Mouse (Mus musculus) ovary, adult 2 months (tissue): ENCODE data around the gene Rhbg. TPM values are rescaled to one million over a fixed set of nuclear protein-coding genes. Genes with fewer than 3 reads are reported as not detected.

Experiments used
- polyA plus RNA-seq: library from polyadenylated mRNA; depleted of rRNA; stranded (reverse); fragments of >200 nt; gene quantifications from 2 replicates; pipeline ENCODE4 v1.2.3, GENCODE M21; 2012; rRNA removed

Gene Rhbg
- polyA plus RNA-seq = 2.0 TPM in 2 replicates

DNA sequence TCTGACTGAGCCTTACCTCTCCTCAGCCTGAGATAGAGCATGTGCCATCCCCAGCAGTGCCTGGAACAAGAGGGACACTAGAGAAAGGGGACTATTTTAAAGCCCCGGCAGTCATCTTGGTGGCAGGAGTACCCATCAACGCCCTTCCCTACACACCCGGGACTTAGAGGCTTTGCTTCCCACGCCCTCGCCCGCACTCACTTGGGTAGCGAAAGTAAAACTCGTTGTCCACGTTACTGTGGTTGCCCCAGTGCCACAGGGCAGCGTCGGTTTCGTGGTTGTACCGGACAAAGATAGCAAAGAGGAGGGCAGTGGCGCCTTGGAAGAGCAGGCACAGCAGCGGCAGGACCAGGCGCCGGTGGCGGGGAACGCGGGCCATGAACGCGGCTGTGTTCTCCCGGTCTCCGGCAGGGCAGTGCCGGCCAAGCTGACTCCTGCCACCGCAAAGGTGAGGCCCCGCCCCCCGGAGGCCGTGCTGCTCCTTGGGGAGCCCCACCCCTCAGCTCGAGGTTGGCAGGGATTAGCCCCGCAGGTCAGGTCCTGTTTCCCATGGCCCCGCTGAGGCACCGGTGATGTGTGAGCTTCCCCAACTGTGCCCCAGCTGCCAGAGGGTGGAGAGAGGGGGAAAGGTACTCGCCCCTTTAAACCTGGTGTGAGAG, at the start of gene Rhbg:
TSS of gene Rhbg (minus strand) at position 442 of the 659 bp plus-strand sequence.

DNA sequence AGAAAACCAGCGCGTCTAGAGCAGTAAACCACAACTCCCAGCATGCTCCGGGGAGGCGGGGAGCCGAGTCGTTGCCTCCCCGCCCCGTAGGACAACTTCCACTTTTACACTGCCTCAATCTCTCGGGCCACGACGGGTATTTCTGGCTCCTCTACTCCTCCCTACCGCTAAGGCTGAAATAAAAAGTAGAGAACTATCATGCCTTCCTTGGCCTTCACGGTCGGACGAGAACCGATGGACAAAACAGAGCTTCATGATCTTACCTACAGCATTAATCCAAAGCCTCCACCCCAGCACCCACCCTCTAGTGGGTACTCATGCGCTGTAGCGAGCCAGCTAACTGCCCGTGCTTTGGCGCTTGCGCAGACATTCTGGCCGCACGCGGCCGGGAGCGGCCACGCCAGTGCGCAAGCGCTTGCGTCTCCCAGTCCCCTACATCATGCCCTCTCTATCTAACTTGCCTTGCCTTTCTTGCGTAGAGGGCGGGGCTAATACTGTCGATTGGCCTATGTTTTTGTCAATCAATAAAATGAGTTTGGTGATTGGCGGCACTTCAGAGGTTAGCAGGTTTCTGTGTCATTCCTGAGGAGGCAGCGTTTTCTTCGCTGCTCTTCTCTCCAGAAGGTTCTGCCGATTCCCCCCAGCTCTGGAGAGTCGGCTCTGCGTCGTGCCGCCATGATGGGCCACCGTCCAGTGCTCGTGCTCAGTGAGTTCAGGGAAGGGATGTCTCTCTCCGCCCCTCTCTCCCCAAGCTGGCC, 42.2 kb upstream of the Rhbg start, which contains the start of the genes Tsacc and Cct3:
TSS of gene Tsacc (minus strand) at position 439 of the 758 bp plus-strand sequence.
TSS of gene Cct3 (plus strand) at position 556 of the 758 bp plus-strand sequence.

DNA sequence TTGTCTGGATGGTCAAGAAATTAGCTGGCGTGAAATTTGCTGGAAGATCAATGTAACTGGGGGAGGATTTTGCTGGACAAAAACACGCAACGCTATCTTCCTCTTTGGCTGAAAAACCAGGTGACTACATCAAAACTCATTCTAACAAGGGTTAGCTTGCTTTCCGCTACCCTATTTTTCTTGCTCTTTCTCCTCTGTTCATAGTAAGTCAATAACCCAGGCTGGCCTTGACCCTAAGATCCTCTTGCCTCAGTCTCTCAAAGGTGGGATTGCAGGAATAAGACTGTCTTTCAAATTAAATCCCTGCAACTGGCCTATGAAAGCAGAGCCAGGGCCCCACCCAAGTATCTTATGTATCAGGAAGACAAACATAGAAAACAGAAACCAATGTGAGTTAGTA, 32.6 kb upstream of the Rhbg start, which contains the start of gene Gm38392:
TSS of gene Gm38392 (minus strand) at position 101 of the 400 bp plus-strand sequence.

Other genes starting within 250 kb of the Rhbg start
- 0.12 and 1.2 TPM in 2 replicates for gene Hapln2, start 227.1 kb downstream of the Rhbg start, polyA plus RNA-seq
- 9.4 and 11.5 TPM in 2 replicates for gene Gpatch4, start 211.6 kb downstream of the Rhbg start, polyA plus RNA-seq
- 72.2 and 92.5 TPM in 2 replicates for gene Naxe, start 196.2 kb downstream of the Rhbg start, polyA plus RNA-seq
- not detected in 2 replicates for gene Ttc24, start 176.4 kb downstream of the Rhbg start, polyA plus RNA-seq
- 13.1 and 15.0 TPM in 2 replicates for gene Iqgap3, start 172.7 kb downstream of the Rhbg start, polyA plus RNA-seq
- 96.5 and 141 TPM in 2 replicates for gene Mef2d, start 112.3 kb downstream of the Rhbg start, polyA plus RNA-seq
- 0.13 and 0.24 TPM in 2 replicates for gene Gm38392, start 32.5 kb upstream of the Rhbg start, polyA plus RNA-seq
- gene Tsacc, start 42.3 kb upstream of the Rhbg start, polyA plus RNA-seq = 3.0 and 4.3 TPM in 2 replicates
- gene Cct3, start 42.4 kb upstream of the Rhbg start, polyA plus RNA-seq = 186 and 218 TPM in 2 replicates
- gene Glmp, start 70.3 kb upstream of the Rhbg start, polyA plus RNA-seq = 167 and 226 TPM in 2 replicates
- gene Tmem79, start 81.4 kb upstream of the Rhbg start, polyA plus RNA-seq = 11.4 and 14.7 TPM in 2 replicates
- 91.2 and 94.9 TPM in 2 replicates for gene Smg5, start 81.6 kb upstream of the Rhbg start, polyA plus RNA-seq
- 35.6 and 45.5 TPM in 2 replicates for gene Paqr6, start 109.9 kb upstream of the Rhbg start, polyA plus RNA-seq
- gene Bglap3, start 118.0 kb upstream of the Rhbg start, polyA plus RNA-seq = 0.33 and 0.38 TPM in 2 replicates
- gene Bglap2, start 124.0 kb upstream of the Rhbg start, polyA plus RNA-seq = not detected in 2 replicates
- gene Bglap, start 129.8 kb upstream of the Rhbg start, polyA plus RNA-seq = not detected in 2 replicates
- 107 and 123 TPM in 2 replicates for gene Pmf1, start 155.6 kb upstream of the Rhbg start, polyA plus RNA-seq
- 31.8 and 37.9 TPM in 2 replicates for gene Slc25a44, start 170.4 kb upstream of the Rhbg start, polyA plus RNA-seq
- 40.9 and 48.8 TPM in 2 replicates for gene Sema4a, start 206.5 kb upstream of the Rhbg start, polyA plus RNA-seq